Mouse (Mus musculus) v-Abl transformed pro-B cells (cell line): ENCODE measurements at regions not wholly inside any gene's neighbourhood (a gene's known extent, or its start where the extent isn't known, plus 50 kb on each side); places are given as distances from the start of the nearest gene placed in this dataset.
"Not testable (repeated sequence)": the region's sequence is repeated elsewhere in the genome, so short reads cannot be mapped to it uniquely, and the experiment has no call there.

Source experiments
- in situ Hi-C, 2 experiments: fragments of 400-800 bp; cut with MboI; formaldehyde crosslinking; loops; one replicate each; pipeline ENCODE4 v1.15.1; 2025; ENCODE audit not compliant: unreplicated experiment in 2 of 2

DNA sequence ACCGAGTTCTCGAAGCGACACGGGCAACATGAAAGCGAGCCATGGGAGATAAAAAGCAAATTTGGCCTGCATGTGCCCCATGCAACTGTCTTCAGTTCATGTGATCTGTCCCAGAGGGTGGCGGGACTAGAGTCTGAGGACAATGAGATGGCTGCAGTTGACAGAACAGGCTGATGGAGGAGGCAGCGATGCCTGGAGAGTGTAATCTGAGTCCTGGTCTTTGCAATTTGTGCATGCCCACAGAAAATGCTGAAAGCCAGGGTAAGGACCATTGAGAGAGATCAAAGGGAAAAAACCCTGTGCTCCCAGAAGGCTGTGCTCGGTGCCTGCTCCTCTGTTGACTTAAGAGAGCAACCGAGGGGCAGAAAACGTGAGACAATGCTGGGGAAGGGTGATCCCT, 624.8 kb upstream of the BB014433 start:
- in situ Hi-C loops: no loop called here

DNA sequence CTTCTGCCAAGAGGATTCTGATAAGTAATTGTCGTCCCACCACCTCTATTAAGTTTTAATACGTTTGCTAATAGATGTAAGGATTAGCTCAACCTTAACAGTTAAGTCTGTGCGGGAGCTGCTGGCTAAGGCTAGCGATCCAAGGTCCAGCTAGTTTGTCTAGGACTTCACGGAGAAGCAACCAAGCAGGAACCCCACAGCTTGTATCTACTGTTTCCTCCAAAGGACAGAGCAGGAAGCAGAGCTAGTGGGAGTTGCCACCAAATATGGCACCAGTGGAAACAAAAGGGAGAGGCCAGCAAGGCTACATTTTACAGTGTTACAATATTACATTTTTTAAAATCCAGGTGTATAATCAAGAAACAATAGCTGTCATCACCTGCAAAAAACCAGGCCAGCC, 624.4 kb upstream of the BB014433 start:
- in situ Hi-C loops: no loop called here

DNA sequence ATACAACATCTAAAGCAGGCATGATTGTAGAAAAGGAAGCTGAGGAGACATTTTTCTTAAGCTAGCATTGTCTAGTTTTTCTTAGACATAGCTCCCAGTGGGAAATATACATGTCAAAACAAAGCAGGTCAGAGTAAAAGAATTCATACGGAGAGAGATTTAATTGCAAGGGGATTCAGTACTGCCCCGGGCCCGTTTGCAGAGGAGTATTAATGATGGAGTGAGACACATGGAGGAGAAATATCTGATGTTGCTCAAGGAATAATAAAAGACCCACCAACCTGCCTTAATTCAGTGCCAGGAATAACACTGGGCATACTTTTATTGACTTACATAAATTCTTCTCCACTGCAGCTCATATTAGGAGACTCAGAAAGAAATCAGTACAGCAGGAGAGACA, 623.6 kb upstream of the BB014433 start:
- in situ Hi-C loops: no loop called here

DNA sequence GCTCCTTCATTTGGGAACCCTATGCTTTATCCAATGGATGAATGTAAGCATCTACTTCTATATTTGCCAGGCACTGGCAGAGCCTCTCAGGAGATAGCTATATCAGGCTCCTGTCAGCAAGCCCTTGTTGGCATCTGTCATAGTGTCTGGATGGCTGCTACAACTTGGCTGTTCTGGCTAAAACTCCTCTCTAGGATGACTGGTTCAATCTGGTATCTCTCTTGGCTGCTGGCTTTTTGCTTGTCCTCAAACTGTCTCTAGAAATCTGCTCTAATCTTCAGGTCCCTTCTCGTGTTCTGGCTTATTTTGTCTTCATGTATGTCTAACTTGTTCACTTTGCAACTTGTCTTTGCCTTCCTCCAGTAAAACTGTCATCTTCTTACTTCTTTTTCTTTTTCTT, 614.7 kb upstream of the BB014433 start:
- in situ Hi-C loops: no loop called here

DNA sequence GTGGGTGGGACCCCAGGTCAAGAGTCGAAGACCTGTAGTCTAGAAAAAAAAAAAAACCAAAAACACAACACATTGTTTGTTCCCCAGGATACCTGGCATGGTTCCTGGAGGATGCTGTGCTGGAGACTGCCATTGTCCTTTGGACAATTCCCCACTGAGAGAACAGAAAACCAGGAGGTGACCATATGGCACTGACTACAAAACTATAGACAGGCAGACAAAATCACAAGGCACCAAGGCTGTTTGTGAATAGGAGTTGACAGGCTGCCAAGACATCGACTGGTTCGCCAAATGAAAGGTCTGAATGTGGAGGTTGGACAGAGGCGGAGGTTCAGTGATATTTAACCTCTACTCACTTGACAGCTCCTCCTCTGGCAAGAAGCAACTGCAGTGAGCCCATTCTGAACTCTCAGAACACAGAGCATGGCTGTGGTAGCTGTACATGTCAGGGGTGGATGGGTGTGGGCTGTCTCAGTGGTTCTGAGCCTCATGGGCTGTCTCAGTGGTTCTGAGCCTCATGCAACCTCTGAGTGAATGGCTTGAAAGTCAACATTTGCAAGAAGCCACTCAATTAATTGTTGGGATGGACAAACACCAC, 589.0 kb upstream of the BB014433 start:
- in situ Hi-C loops: no loop called here

DNA sequence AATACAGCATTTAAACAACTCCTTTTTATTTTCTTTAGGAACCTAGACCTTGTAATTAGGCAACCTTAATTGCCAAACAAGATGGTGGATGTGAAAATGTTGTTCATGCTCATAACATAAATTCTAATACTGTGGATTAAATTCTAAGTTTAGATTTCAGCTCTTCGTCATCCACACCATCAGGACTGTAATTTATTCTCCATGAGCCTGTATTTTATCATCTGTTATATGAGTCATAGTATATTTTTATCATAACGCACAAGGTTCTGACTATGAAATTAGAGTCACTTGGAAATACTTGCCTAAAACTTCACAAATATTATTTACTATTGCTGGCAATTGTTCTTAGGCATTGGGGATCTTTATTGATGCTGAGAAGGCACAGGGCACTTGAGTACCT, 582.7 kb upstream of the BB014433 start:
- in situ Hi-C loops: no loop called here

DNA sequence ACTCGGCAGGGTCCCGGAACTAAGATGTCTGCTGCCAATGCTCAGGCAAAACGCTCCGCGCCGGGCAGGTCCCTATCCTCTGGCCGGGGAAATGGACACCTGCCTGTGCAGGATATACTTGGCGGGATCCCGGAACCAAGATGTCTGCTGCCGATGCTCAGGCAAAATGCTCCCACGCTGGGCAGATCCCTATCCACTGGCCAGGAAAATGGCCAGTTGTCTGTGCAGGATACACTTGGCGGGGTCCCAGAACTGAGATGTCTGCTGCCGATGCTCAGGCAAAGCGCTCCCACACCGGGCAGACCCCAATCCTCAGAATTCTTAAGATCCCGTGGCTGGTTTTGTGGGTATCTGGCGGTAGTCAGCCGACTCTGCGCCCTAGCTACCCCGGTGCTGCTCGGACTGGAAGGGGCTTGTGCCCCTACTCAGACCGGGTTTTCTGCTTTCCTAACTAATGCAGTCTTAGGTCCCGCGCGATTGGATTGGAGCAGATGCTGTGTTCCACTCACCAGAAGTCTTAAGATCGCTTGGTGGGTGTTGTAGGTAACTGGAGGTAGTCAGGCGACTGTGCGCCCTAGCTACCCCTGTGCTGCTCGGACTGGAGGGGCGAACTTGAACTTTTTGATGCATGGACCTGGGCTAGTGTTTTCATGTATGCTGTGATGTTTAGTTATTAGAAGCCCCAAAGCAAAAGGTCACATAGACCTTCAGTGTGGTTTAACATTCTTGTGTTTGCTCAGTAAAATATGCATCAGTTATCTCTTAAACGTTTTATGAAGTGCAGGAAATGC, 577.9 kb upstream of the BB014433 start:
- in situ Hi-C loops: not testable (repeated sequence)

DNA sequence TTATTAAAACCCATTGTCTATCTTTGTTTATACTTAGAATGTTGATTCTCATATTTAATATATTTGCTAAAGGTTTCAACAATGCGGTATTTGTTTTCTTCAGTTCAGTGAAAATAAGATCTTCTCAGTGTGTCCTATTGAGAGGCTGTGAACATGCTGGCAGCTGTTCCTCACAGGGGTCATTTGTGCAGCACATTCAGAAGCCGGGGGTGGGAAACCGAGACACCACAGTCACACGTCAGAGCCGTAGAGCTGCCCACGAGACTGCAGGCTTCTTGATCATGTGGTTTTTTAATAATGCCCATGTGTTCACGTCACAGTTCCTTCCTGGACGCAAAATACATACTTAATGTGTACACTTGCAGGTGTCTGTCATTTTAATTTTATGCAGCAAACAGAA, 564.3 kb upstream of the BB014433 start:
- in situ Hi-C loops: no loop called here

DNA sequence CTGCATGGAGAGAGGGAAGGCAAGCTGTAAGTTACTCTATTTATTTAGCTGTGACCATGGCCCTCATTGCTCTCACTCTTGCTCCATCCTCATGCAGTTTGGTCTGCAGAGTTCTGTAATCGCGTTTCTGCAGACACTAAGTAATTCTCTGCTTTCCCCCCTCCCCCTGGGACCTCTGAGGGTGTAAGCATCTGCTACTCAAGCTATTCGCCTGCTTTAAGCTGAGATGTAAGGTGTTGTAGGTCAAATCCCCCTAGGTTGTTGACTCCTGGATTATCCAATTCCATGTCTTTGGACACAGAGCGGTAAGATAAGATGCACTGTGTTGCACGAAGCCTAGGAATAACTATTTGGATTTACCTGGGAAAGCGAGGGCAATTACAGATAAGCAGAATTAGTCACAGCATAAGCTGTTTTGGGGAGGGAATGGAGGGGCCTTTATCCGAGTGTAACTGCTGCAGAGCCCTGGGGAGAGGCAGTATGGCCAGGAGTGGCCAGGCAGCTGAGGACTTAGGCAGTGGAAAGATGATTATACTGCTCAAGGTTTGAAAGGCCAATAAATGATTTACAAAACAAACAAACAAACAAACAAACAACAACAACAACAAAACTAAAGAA, 561.8 kb upstream of the BB014433 start:
- in situ Hi-C loops: no loop called here

DNA sequence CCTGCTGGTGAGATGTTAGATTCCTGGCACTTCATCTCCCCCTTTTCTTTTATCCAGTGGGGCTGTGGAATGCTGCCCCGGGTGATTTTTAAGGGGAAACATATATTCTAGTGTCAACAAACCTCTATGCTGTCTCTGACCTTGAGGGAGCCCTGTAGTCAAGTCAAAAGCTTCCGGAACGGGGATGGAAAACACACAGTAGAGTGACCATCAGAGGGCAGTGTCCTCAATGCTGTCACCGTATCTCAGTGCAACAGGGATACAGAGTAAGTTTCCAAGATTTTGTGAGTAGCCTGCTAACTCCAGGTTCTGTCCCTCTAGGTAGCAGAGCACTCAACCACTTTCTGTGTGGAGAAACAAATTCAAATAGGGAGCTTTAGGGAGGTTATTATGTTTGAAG, 555.7 kb upstream of the BB014433 start:
- in situ Hi-C loops: no loop called here

DNA sequence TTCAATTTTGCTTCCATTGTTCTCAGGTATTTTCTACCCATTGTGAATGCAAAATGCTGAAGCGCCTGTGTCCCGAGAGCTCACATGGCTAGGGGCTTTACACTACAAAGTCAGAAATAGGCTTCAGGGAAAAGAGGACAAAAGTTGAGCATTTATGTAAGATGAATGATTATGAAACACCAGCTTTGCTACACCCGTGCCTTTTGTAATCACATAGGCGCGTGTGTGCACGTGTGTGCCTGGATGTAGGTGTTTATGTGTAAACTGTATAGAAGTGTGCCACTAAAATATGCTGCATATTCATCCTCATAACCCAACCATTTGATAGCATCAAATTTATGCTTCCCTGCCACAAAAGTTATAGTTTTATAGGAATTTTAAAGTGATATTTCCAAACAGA, 547.2 kb upstream of the BB014433 start:
- in situ Hi-C loops: no loop called here

DNA sequence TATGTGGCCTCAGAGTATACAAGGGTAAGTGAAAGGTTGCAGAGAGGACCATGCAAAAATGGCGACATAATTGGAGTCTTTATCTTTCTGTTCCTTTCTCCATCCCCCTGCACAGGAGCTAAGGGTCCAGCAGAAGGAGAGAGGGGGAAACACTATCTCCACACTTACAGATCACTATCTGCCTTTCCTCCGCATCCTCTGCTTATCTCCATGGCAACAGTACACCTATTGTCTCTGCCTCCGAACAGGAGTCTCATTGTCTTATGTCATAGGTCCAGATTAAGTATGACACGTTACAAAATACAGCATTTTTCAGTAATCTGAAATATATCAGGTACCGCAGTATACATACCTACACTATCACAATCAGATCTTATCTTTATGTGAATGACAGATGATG, 537.9 kb upstream of the BB014433 start:
- in situ Hi-C loops: no loop called here

DNA sequence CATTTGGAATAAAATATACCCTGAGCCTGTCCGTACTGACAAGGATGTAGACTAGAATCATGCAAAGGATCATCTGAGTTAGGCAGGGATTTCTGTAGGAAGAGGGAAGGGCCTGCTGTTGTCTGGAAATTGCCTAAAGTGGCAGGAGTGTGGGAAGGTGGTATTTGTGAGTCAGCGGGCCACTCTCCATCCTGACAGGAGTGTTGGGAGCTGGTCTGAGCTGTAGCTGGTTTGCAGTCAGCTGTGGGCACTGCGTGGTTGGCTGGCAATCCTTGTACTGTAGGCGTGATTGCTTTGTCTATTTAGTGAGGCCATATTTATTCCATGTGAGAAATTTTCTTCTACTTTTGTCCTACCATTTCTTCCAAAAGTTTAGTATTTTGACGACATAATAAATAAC, 524.2 kb upstream of the BB014433 start:
- in situ Hi-C loops: no loop called here

DNA sequence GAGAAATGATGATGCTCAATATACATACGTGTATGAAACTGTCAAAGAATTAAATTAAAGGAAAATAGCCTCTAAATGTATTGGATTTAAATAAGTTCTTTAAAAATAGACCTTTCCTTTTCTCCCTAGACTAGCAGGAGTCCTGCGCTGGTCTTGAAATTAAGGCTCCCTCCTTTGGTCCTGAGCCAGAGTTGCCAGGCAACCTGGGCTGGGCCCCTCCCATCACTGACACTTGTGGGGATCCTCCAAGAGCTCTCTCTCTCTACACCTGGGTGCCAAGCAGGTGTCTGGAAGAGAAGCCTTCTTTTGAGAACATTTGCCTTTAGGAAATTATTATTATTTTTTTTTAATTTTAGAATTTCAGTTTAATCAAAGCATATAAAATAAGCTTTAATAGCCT, 521.9 kb upstream of the BB014433 start:
- in situ Hi-C loops: no loop called here

DNA sequence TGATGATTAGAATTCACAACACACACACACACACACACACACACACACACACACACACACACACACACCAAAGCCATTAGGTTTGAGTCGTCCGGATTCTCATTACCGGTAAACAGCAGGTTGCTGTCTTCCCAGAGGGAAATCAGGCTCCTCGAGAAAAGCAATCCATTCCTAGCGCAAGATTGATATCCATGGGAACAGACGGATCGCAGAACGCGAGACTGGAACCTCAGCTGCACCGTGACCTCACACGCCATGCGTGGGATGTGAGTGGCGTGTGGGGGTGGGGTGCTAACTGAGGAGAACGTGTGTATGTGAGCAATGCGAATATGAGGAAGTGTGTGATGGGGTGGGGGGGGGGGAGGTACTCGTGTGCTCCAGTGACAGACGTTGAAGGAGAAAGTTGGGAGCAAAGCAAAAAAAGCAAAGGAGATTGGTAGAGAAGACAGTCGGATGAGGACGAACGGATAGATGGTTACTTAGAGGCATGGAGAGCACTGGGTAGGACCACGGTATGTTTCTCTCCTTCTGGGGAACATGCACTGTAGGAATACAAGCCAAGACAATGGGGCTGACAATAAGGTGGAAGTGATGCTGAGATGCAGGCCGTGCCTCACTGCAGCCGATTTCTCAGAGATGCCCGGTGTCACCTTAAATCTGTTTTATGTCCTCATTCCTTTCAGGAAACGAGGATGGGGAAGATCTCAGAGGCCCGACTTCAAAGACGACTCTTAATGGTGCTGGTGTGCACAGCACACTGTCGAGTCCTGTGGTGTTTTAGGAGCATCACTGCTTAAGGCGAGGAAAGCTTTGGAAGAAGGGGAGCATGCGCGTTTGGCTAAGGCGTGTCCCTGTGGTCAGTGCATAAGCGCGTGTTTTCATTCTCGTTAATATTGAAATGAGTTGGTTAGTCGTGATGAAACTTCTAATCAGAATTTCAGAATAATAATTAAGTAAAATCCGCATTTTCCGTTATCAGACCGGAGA, 516.7 kb upstream of the BB014433 start:
- in situ Hi-C loops: no loop called here

DNA sequence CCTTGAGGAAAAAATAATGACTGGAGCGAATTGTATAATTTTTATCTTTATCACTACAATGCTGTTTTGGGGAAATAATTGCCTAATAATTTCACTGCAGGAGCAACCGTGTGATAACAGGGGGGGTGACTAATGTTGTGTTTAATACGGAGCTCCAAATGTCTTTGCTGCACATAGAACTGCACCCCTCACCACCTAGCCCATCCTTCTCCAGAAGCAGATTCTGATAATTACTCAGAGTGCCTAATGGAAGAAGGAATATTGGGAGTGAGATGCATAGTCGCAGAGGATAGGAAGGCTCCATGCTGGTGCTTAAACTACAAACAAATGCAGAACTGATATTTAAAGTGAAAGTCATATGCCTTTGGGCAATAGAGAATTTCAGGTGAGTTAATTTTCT, 486.1 kb upstream of the BB014433 start:
- in situ Hi-C loops: no loop called here

DNA sequence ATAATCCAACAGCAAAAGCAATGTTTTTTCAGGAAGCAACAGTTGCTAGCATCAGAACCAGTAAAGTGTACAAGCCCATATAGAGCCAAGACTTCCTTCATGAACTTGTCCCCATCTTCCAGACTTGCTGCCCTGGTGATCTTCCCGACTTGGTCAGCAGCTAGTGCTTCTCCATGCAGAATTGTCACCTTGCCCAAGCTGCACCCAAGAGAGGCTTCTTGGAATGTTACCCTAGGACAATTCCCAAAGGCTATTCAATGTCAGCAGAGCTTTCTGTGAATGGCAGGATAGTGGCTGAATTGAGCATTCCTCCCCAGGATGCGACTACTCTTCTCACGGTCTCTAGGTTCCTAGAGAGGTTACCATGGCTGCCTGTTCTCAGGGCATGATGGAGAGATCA, 479.6 kb upstream of the BB014433 start:
- in situ Hi-C loops: no loop called here

DNA sequence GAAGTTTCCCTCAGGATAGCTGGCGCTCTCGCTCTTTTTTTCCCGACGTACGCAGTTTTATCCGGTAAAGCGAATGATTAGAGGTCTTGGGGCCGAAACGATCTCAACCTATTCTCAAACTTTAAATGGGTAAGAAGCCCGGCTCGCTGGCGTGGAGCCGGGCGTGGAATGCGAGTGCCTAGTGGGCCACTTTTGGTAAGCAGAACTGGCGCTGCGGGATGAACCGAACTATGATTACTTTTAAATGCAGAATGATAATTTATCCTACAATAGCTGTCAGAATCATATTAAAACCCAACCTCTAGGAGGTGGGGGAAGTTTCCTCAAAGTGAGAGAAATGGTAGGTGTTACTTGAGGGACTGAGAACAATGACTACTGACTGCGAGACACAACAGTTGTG, 474.0 kb upstream of the BB014433 start:
- in situ Hi-C loops: not testable (repeated sequence)

DNA sequence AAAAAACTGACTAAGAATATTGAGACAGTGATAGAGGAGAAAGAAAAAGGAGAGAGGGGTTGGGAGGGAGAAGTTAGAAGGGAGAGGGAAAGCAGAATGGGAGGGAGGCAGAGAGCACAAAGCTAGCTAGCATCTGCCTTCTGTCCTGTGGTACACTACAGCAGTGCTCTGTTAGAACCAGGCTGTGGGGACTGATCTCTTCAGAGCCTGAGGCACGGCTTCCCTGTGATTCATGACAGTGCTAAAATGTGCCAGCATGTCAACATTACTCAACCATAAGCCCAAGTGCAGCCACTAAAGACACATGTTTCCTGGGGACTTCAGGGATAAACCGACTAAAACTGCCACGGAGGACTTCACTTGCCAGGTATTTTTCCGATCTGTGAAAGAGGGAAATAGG, 455.1 kb upstream of the BB014433 start:
- in situ Hi-C loops: no loop called here

DNA sequence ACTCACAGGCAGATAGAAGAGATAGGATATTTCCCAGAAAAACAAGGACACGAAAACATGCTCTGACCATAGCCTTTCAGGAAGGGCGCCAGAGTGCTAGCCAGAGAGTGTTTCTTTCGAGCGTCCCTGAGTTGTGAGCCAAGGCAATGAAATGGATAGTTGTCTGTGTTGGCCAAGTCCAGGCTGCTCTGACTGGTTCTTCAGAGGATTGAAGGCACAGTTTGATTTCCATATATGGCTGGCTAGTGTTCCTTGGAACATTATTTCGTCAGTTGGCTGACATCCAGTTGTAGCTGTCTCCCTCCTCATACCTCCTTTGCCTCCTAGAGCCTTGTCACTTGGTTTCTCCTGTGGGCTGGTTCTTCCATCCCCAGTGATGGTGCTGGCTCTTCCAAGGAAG, 451.7 kb upstream of the BB014433 start:
- in situ Hi-C loops: no loop called here

DNA sequence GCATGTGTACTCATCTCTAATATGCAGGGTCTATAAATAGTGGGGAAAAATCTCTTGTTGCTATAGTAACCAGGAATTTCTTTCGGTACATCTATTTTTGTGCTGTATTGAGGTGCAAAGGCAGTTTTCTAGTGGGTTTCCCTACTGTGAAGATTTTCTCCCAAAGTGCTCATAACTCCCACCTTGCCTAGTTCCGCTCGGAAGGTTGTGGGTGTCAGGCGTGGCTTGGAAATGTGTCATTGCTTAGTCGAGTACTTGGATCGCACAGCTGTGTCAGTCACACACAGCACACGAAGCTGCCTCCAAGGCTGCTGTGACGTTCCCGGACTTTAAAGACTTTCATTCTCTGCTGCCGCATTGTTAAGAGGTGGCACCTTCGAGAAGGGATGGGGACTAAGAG, 450.4 kb upstream of the BB014433 start:
- in situ Hi-C loops: no loop called here
